Mouse (Mus musculus) MEL (cell line): ENCODE results near the gene Scnm1.

Experiments
- CHD2 ChIP-seq: IDR thresholded peaks from 2 replicates; pipeline ENCODE4 v1.6.1; 2011; ENCODE audit warnings: low read length, improper control_type of control experiment
- CTCF ChIP-seq, 3 experiments: IDR thresholded peaks in 2 of 3; conservative IDR thresholded peaks in 1 of 3; 2 replicates each; pipeline ENCODE4 v1.5.1; 2011 to 2012; ENCODE audit warnings: low read length in 3 of 3, low read depth in 2 of 3, mild to moderate bottlenecking in 2 of 3, improper control_type of control experiment in 1 of 3, inconsistent platforms in 1 of 3, mixed read lengths in 1 of 3, moderate library complexity in 1 of 3; ENCODE audit not compliant: control insufficient read depth in 1 of 3, insufficient read depth in 1 of 3, poor library complexity in 1 of 3, severe bottlenecking in 1 of 3
- EP300 ChIP-seq, 2 experiments: IDR thresholded peaks; 2 replicates each; pipeline ENCODE4 v1.6.1; 2011; ENCODE audit warnings: improper control_type of control experiment in 2 of 2, low read length in 2 of 2, low read depth in 1 of 2, mild to moderate bottlenecking in 1 of 2
- GATA1 ChIP-seq: IDR thresholded peaks from 2 replicates; pipeline ENCODE4 v1.6.1; 2011; ENCODE audit warnings: low read depth, low read length, improper control_type of control experiment
- JUND ChIP-seq: IDR thresholded peaks from 2 replicates; pipeline ENCODE4 v1.6.1; 2011; ENCODE audit warnings: low read depth, mild to moderate bottlenecking, improper control_type of control experiment, low read length
- MYC ChIP-seq: IDR thresholded peaks from 2 replicates; pipeline ENCODE4 v1.6.1; 2011; ENCODE audit warnings: low read depth, mild to moderate bottlenecking, low read length, improper control_type of control experiment, moderate library complexity
- POLR2A ChIP-seq, 2 experiments: IDR thresholded peaks; 2 replicates each; pipeline ENCODE4 v1.6.1; 2011 to 2012; ENCODE audit warnings: low read length in 2 of 2, mild to moderate bottlenecking in 2 of 2, control low read depth in 1 of 2, improper control_type of control experiment in 1 of 2, low read depth in 1 of 2, moderate library complexity in 1 of 2; ENCODE audit not compliant: control insufficient read depth in 1 of 2, insufficient read depth in 1 of 2, poor library complexity in 1 of 2
- POLR2AphosphoS2 ChIP-seq: IDR thresholded peaks from 2 replicates; pipeline ENCODE4 v1.6.1; 2011; ENCODE audit warnings: low read length, improper control_type of control experiment
- TAL1 ChIP-seq: IDR thresholded peaks from 2 replicates; pipeline ENCODE4 v1.6.1; 2012; ENCODE audit warnings: mild to moderate bottlenecking, inconsistent platforms, low read length, moderate library complexity, mixed read lengths
- TBP ChIP-seq: IDR thresholded peaks from 2 replicates; pipeline ENCODE4 v1.8.0; 2011; ENCODE audit warnings: low read depth, low read length, improper control_type of control experiment
- TCF12 ChIP-seq: IDR thresholded peaks from 2 replicates; pipeline ENCODE4 v1.6.1; 2014; ENCODE audit warnings: low read depth, mild to moderate bottlenecking, inconsistent platforms, low read length, improper control_type of control experiment, moderate library complexity
- ZC3H11A ChIP-seq: IDR thresholded peaks from 2 replicates; pipeline ENCODE4 v1.6.1; 2012; ENCODE audit warnings: low read depth, mild to moderate bottlenecking, inconsistent platforms, low read length, improper control_type of control experiment
- ZMIZ1 ChIP-seq: IDR thresholded peaks from 2 replicates; pipeline ENCODE4 v1.6.1; 2012; ENCODE audit warnings: low read depth, mild to moderate bottlenecking, inconsistent platforms, low read length, improper control_type of control experiment, moderate library complexity

DNA sequence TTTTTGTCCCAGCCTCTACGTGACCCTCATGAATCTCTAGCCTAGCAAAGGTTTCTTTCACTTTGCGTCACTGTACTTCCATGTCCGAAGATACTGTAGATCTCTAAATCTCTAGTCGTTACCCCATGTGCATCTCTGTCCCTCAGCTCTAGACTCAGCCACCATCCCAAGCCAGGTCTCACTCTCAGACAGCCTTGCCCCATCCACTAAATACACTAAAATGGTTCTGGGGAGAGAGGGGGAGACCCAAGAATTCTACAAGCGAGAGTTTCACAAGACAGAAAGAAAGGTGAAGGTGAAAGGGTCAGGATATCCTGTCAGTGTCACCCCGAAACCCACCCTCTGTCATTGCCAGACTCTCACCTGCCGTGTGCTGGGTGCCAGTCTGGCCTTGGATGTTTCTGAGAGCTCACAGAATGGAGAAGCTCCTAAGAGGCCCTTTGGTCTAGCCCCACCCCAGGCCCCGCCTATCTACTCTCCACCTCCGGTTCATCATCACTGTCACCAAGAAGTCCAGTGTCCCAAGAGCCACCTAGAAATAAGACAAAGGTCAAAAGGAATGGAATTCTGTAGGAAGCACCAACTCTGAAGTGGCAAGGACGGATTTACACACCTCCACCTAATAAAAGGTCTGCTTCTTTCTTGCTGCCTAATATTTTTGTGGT, 8.3 kb upstream of the Scnm1 start, which contains the start of gene Tnfaip8l2:
- TF ChIP-seq CTCF (IDR thresholded peaks at IDR 0.05 in 2 of 3, conservative IDR thresholded peaks at IDR 0.05 in 1 of 3; ENCODE audit: control insufficient read depth in 1 of 3, insufficient read depth in 1 of 3, low read depth in 2 of 3, low read length in 3 of 3, poor library complexity in 1 of 3, severe bottlenecking in 1 of 3): no peak
- TF ChIP-seq ZC3H11A: no peak
- TF ChIP-seq POLR2A (IDR thresholded peaks at IDR 0.05; ENCODE audit: control insufficient read depth in 1 of 2, insufficient read depth in 1 of 2, low read depth in 1 of 2, low read length in 2 of 2, poor library complexity in 1 of 2): peak in 1 of 2 experiments; percentile 58; a peak in 1 of 4 replicates
- TF ChIP-seq CHD2: no peak
- no peak for TF ChIP-seq GATA1
- no peak; the same call in 1 of the 2 replicates for TF ChIP-seq POLR2AphosphoS2
- no peak for TF ChIP-seq TAL1
- TF ChIP-seq ZMIZ1: no peak
- no peak for TF ChIP-seq EP300 (IDR thresholded peaks at IDR 0.05; ENCODE audit: low read depth in 1 of 2, low read length in 2 of 2)
- no peak for TF ChIP-seq JUND
- TF ChIP-seq TCF12: 0 out of 2 replicates have a peak, but pooled peaks have one; percentile 16
- peak; percentile 57 for TF ChIP-seq TBP
- TF ChIP-seq MYC: no peak
